Mouse (Mus musculus): ENCODE results near the gene Atp8b5.

The Atp8b5 gene

DNA sequence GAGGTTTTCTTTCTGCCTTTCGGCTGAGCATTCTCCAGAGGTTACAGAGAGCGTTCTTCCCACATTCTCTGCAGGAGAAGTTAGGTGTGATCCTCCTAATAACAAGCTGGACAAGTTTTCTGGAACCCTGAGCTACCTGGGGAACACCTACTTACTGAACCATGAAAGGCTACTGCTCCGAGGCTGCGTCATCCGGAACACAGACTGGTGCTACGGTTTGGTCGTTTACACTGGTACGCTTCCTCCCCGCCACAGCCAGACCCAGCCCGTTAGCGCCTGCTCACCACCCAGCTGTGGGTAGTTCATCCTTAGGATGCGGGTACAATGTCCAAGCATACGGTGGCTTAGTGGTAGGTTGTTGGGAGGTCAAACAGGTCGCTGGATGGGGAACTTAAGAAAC lies 55.4 kb downstream of the Atp8b5 start:
- DNase-seq (ENCODE audit: low spot score) = no peak

DNA sequence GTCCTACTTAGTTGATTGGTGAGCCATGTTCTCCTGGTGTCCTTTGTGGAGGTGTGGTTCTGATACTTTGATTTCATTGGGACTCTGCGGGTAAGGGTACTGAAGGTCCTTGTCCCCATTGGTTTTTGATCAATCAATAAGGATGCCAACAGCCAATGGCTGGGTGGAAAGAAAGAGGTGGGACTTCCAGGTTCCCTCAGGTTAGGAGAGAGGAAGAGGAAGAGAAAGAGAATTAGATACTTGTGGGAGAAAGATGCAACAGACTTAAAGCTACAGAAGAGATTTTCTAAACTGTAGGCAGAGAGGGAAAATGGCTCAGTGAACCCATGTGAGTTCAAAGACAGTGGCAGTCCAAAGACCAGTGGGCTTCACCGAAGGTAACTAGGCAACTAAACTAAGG lies 60.2 kb downstream of the Atp8b5 start:
- no peak for DNase-seq (ENCODE audit: low spot score)

DNA sequence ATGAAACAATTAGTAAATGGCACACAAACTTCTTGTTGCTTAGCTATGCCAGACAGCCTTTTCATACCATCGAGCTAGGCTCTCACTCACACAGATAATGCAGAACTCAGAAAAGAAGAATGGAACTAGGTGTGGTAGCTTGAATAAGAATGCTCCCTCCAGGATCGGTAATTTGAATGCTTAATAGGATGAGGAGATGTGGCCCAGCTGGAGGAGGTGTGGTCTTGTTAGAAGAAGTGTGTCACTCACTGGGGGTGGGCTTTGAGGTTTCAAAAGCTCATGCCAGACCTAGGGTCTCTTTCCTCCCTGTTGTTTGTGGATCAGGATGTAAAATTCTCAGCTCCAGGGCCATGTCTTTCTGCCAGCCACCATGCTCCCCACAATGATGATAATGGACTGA lies 67.8 kb downstream of the Atp8b5 start:
- DNase-seq (ENCODE audit: low spot score) = no peak

DNA sequence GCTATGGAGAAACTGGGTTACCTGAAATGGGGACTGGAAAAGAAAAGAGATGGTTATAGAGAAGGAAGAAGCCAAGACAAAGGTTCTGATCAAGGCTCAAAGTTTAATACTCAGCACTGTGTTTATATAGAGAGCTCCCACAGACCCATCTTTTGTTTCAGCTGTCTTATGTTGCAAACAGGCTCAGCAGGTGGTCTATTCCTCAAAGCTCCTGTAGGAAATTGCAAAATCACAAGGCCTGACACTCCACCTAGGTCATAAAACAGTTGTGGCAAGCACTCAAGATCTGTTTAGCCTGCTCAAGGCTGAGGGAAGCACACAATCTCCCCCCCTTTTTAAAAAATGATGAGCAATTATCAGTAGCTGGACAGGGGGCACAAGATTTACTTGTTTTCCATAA lies 69.2 kb downstream of the Atp8b5 start:
- DNase-seq (ENCODE audit: low spot score) = no peak

DNA sequence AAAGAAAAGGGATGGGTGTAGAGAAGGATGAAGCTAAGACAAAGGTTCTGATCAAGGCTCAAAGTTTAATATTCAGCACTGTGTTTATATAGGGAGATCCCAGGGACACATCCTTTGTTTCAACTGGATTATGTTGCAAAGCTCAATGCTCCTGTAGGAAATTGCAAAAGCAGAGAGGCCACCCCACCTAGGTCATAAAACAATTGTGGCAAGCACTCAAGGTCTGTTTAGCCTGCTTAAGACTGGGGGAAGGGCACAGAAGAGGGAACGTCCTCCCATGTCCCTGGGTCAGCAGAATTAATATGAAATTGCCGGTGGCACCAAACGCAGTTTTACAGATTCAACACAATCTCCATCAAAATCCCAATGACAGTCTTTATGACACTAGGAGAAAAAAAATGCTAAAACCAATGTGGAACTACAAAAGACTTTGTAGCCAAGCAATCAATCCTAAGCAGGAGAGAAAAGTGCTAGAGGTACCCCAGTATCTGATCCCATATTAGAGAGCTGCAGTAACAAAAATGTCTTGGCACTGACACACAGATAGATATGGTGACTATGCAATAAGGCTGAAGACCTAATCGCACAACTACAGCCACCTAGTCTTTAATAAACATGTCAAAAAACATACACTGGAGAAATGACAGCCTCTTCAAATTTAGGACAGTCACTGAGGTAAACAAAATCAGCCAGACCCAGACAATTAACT lies 73.3 kb downstream of the Atp8b5 start:
- no peak for DNase-seq (ENCODE audit: low spot score)

DNA sequence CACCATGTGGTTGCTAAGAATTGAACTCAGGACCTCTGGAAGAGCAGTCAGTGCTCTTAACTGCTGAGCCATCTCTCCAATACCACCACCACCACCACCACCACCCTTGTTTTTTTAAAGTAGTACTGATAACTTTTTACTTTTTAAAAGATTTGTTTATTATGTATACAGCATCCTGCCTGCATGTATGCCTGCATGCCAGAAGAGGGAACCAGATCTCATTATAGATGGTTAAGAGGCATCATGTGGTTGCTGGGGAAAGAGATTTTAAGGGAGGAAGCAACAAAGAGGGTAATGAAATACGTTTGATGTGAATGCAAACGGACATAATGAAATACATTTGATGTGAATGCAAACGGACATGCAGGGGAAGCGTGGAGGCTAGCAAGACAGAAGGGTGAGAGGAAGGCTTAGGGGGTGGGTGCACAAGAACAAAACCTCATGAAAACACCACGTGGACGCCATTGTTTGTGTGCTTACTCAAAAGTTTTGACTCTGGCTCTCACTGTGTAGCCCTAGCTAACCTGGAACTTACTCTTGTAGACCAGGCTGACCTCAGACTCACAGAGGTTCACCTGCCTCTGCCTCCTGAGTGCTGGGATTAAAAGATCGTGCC lies 74.4 kb downstream of the Atp8b5 start:
- no peak for DNase-seq (ENCODE audit: low spot score)

DNA sequence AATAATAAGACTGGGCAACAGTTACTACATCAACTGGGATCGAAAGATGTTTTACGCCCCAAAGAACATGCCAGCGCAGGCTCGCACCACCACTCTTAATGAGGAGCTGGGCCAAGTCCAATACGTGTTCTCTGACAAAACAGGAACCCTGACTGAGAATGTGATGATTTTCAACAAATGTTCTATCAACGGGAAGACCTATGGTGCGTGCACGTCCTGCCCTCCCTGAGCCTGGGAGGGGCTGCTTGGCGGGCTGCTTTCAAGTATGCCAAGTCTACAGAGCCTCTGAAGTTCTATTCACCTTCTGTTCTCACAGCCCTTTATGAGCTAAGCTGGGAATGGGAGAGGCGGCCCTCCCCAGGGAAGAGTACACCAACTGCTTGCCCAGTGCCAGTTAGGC lies 75.5 kb downstream of the Atp8b5 start:
- DNase-seq (ENCODE audit: low spot score) = no peak

DNA sequence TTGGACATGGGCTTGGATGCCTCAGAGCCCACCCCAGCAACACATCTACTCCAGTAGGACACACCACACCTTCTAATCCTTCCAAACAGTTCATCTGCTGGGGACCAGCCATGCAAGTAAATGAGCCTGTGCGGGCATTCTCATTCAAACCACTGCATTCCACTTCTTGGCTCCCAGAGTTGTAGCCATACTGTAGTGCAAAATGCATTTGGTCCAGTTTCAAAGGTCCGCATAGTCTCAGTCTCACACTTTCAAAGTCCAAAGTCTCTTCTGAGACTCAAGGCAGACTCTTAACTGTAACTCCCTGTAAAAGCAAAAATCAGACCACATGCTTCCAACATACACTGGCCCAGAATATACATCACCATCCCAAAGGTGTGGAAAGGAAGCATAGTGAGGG lies 78.0 kb downstream of the Atp8b5 start:
- DNase-seq (ENCODE audit: low spot score) = no peak

DNA sequence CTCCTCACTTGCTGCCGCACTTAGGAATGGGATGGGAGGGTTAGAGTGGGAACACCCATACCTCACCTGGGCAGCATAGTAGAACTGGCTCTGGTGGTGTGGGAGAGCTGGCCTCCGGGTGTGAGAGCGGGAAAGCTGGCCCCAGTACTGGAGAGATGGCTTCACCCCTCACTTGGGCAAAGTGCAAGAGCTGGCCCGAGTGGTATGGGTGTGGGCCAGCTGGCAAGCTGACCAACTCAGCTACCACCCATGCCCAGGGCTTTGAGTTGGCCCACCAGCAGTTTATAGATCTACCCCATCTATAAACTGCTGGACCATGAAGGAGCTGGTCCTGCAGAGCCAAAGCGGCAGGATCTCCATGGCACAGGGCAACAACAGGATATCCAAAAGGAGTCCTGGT lies 82.2 kb downstream of the Atp8b5 start:
- no peak for DNase-seq (ENCODE audit: low spot score)

DNA sequence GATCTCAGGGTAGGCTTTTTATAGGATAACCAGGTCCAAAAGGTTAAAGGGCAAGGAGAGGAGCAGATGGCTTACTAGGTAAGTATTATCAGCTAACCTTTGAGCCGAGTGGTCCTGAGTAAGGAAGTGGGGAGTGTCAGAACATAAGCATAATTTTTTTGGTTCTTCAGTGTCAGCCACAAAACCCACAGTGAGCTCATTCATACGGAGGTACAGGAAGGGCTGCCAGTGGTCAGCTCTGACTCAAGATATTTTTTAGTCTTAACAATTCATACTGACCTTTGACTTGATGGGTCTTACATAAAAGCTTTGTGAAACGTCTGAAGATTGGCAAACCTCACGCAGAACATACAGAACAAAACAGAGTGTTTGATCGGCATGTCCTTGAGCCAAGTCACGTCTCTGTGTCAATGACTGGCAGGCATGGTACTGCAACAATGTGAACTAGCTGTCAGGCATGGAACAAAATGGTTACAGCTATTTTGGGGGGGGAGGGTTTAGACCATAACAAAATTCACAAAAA lies 83.1 kb downstream of the Atp8b5 start:
- no peak for DNase-seq (ENCODE audit: low spot score)

DNA sequence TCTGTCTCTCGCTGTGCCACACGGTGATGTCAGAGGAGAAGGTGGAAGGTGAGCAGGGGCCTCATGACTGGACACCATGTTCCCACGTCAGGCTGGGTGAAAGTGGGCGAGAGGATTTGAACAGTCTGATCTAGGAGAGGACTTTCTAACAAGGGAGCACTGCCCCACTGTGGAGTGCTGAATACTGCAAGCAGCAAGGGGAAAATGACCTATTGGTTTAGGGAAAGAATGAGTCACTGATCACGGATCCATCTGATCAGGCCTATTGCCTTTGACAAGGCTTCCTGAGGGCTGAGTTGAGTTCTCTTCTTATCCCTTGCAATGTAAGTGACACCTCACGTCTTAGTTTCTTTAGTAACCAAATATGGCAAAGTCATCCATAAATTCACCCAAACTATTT lies 86.7 kb downstream of the Atp8b5 start:
- no peak for DNase-seq (ENCODE audit: low spot score)

DNA sequence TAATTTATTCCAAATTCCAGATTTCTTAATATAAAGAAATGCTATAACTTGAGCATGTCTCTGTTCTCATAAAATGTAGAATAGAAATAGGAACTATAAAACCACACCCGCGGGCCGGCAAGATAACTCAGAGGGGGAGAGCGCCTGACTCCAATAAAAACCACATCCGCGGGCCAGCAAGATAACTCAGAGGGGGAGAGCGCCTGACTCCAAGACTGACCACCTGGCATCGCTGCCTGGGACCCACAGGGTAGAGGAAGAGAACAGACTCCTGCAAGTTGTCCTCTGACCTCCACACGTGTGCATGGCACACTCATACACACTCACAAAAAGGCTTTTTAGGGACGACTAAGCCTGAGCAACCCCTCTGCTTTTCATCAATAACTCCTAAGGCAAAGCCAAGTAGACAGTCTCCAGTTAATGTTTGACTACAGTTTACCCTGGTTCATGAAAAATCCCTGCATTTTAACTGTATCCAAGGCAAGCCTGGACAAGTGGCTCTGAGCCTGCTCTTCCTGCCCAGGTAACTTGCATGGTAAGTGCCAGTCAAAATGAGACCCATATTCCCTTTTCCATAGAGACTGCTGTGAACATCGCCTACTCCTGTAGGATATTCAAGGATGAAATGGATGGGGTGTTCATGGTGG lies 98.1 kb downstream of the Atp8b5 start:
- DNase-seq (ENCODE audit: low spot score) = no peak

DNA sequence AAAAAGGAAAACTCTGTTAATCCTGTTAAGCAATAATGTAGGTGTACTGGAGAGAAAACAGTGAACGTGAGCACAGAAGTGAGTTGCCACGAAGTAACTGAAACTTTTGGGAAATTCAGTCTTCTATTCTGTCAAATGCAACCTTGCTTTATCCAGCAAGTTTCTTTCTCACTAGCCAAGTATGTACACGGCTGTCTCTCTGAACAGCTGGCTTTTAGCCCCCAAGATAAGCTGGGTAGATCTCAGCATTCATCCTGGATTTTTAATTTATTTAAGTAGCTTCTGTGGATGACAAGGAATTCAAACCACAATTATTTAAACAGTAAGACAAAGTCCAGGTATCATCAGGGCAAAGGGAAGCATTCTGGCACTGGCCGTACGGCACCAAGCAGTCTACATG lies 100.3 kb downstream of the Atp8b5 start:
- DNase-seq (ENCODE audit: low spot score) = no peak

DNA sequence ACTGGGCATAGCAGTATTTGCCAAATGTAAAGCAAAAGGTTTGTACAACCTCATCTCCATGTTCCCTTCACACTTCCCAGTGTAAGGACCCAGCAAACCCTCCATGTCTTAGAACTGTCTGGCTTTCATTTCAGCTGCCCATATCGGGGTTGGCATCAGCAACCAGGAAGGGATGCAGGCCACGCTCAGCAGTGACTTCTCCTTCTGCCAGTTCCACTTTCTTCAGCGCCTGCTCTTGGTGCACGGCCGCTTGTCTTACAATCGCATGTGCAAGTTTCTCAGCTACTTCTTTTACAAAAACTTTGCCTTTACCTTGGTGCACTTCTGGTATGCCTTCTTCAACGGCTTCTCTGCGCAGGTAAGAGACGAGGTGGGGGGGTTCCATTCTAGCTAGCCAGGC lies 100.8 kb downstream of the Atp8b5 start:
- DNase-seq (ENCODE audit: low spot score) = no peak

DNA sequence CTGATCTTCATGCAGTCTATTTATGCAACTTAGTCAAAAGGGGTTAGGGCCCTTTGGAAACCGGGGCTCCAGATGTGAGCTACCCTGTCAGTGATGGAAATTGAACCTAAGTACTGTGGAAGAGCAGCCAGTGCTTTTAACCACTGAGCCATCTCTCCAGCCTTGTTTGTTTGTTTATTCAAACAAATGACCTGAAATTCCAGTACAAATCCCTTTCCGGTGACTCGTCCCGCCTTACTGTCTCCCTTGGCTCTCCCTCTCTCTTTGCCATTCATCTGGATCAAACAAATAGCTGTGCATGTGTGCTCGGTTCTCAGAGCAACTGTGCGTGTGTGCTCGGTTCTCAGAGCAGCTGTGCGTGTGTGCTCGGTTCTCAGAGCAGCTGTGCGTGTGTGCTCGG lies 104.4 kb downstream of the Atp8b5 start:
- no peak for DNase-seq (ENCODE audit: low spot score)

DNA sequence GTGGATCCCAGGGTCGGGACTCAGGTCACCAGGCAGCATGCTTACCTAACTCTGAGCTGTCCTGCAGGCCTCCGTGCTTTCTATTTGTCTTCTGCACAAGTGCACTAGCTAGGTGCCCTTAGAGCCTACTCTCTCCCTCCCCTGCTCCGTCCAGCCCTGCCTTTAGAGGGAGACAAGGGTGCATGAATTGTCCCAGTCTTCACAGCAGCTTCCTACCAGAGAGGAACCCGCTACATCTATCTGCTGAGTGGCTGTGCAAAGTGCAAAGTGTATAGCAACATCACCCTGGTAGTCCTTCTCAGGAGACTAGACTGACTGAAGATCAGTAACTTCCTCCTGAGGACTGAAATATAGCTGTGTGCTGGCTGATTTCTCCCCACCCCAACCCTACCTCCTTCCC lies 105.2 kb downstream of the Atp8b5 start:
- no peak for DNase-seq (ENCODE audit: low spot score)

DNA sequence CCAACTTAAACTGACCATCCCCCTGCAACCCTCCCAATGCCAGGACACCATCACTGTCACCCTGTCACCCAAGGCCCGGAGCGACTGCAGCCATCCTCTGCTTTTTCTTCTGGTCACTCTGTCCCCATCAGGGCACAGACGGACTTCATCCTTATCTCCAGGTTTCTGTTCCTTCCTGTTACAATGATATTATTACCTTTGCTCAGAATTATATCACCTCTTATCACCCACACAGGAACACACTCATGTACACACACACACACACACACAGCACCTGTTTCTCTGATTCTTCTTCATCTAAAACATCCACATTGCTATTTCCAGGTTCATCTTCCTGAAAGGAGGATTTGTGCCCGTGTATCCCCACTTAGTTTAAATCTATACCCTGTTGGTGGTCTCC lies 107.3 kb downstream of the Atp8b5 start:
- no peak for DNase-seq (ENCODE audit: low spot score)

DNA sequence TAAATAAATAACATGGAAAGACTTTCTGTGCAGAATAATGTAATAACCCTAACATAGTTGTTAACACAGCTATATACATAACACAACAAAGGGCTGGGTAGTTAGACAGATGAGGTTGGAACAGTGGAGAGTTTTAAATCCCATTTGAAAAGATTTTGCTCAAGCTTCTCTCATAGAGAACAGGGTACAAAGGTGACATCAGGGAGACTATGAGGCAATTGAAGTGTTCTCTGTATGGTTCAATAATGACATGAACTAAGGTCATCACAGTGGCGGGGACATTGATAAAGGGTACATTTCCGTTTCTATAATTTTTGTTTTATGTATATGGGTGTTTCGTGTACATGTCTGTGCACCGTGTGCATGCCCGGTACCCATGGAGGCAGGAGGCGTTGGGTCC lies 112.6 kb downstream of the Atp8b5 start:
- no peak for DNase-seq (ENCODE audit: low spot score)

DNA sequence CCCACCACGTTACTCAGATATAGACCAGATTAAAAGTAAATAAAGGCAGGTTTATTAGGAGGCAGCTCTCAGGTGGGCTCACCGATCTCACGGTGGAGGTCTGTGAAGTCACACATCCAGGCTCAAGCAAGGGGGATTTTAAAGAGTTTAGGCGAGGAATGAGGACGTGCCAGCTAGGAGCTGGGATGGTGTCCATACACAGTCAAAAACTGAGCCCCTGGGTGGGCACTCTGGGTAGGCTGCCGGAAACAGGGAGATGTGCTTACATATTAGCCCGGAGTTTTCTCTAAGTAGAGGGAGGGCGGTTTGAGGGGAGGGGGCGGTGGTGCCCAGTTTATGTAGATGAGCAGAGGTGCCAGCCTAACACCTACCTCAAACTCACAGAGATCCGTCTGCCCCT lies 114.0 kb downstream of the Atp8b5 start:
- no peak for DNase-seq (ENCODE audit: low spot score)

DNA sequence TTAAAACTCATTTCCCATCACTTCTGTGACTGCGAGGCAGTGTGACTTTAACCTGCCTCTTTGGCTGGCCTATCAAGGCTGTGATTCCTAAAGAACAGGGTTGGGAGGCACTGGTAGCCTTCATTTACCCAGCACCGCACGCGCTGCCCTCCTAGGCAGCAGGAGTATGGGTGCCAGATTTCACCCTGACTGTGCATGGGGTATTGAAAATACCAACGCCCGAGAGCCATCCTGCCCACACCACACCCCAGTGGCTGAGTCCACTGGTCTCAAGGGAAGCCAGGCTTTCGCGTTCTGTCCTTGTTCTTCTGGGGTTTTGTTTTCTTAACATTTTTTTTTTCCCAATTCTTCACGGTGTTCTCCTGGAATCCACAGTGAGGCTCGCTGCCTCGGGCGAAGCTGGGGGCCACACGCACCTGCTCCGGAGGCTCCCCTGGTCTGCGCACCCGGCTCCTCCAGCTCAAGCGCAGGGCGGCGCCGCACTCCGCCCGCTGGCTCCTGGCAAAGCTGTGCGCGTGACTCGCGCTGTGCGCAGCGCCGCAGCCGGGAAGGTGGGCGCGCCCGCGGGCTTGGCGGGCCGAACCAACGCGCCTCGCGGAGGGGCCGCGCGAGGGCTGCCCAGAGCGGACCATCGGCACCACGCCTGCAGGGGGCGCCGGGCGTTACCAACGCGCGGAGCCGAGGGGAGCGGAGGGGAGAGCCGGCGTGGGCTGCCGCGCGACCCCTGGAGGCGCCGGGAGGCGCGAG lies 114.6 kb downstream of the Atp8b5 start, which contains the start of gene Rusc2:
Gene Rusc2, plus strand, starts transcription at position 572 of the 747 bp plus-strand sequence.
- peak; percentile 94 for DNase-seq (ENCODE audit: low spot score)

DNA sequence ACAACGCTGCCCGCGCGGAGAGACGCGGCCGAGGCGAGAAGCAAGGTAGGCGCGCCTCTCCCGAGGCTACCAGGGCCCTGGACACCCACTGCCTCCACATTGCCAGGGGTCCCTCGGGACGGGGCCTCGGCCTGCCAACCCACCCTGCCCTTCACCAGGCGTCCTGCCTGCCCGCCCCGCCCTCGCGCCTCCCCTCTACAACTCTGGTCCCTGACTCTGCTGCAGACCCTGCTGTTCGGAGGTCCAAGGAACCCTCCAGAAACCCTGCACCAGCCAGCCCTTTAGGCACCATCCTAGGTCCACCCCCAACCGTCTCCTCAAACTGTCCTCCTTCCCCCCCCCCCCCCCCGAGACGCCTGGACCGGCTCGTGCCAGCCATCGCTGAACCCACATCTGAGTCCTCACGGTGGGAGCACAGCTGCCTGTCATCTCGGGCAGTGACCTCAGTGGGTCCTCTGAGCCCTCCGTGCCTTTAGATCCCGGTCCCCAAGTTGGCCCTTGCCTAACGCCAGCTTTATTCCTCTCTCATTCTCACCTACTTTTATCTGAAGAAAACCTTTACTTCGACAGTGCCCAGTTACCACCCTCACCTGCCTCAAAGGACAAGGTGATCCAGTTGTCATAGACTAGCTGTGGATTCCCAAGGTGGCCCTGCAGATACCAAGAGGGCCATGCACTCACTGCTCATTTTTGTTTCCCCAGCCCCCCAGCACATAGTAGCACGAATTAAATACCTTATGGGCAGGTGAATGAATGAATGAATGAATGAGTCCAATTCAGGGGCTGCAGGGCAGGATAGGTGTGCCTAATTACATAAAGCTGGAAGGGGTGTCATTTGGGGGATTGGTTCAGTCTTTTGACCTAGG lies 115.4 kb downstream of the Atp8b5 start:
- DNase-seq (ENCODE audit: low spot score) = no peak

Measured in layer of hippocampus, adult 11-12 months (tissue).